In the genomic region with DNA sequence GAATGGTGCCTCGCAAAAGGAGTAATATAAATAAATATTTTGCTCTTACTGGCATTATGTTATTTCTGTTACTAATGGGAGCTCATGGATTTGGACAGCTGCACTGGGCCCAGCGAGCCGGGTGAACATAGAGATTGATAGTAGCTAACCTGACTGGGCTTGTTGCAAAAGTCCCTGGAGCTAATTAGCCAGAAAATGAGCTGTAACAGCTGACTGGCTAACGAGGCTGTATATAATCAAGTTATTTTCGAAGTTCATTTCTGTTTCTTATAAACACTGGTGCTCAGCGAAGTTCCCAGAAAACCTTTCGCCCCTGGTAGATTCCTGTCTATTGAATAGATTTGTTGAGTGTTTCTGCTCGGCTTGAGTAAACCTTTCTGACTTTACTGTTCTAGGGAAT, we compare ENCODE assay signal across 10 mouse cellular contexts. TPM values are rescaled to one million over a fixed set of nuclear protein-coding genes. Genes with fewer than 3 reads are reported as not detected.
DNase-seq lines count a peak whose midpoint lies in the region; ATAC-seq lines count a peak whose summit lies in the region.
"Had no signal": no experiment of that assay in that cellular context is flagged by ENCODE, and none has a peak within 500 bp of the region (broad histone marks: within the 10 kb centered on the region; RNA-seq: fewer than 3 reads in every experiment).

No protein-coding gene starts in this region.

- no peak overlapping the region for H3K9ac ChIP-seq in hindbrain, embryonic 11.5 days (ENCODE audit: low read depth, low read length)
- no peak overlapping the region for H3K9ac ChIP-seq in hindbrain, embryonic 12.5 days
- H3K9ac ChIP-seq in limb, embryonic 13.5 days, result peak overlapping the region; percentile 48; the same call in 1 of the 2 replicates
- H3K9ac ChIP-seq: liver, embryonic 13.5 days had no signal

- no peak overlapping the region for H3K4me3 ChIP-seq in hindbrain, embryonic 10.5 days
- H3K4me3 ChIP-seq in hindbrain, embryonic 11.5 days (ENCODE audit: low read depth, low read length), result no peak overlapping the region
- H3K4me3 ChIP-seq in hindbrain, embryonic 12.5 days, result no peak overlapping the region
- no peak overlapping the region for H3K4me3 ChIP-seq in limb, embryonic 13.5 days
- H3K4me3 ChIP-seq: liver, embryonic 13.5 days had no signal

- H3K27ac ChIP-seq in hindbrain, embryonic 10.5 days, result 0 out of 2 replicates have a peak overlapping the region, but pooled peaks have one; percentile 56
- no peak overlapping the region for H3K27ac ChIP-seq in hindbrain, embryonic 11.5 days (ENCODE audit: low read depth, low read length)
- no peak overlapping the region for H3K27ac ChIP-seq in hindbrain, embryonic 12.5 days
- H3K27ac ChIP-seq in limb, embryonic 13.5 days, result peak overlapping the region; percentile 74; the same call in 1 of the 2 replicates
- H3K27ac ChIP-seq: liver, embryonic 13.5 days had no signal

- ATAC-seq in hindbrain, embryonic 11.5 days (ENCODE audit: low FRiP score), result no peak
- ATAC-seq in hindbrain, embryonic 12.5 days (ENCODE audit: low FRiP score), result peak; percentile 20; the same call in 1 of the 2 replicates
- 0 out of 2 replicates have a peak, but pooled peaks have one; percentile 9 for ATAC-seq in limb, embryonic 13.5 days (ENCODE audit: low FRiP score, low read depth)

- DNase-seq in hindbrain, embryonic 10.5 days (ENCODE audit: low spot score), result no peak
- no peak for DNase-seq in hindbrain, embryonic 11.5 days (ENCODE audit: low spot score)
- peak; percentile 11 for DNase-seq in MN1 (ENCODE audit: low spot score)
- no peak for DNase-seq in adrenal gland, adult 8-10 months
- DNase-seq in right cerebral cortex, postnatal 36 days (ENCODE audit: low spot score in 2 of 2), result no peak
- DNase-seq: cerebellum, adult 8-10 months; liver, embryonic 13.5 days had no signal

- 85% methylated on average over 8 of the region's 8 CpGs for WGBS in hindbrain, embryonic 10.5 days
- 78% methylated on average over 8 of the region's 8 CpGs for WGBS in hindbrain, embryonic 11.5 days
- WGBS in hindbrain, embryonic 12.5 days, result 79% methylated on average over 8 of the region's 8 CpGs
- WGBS in limb, embryonic 13.5 days, result 36% methylated on average over 8 of the region's 8 CpGs

- no peak overlapping the region for H3K4me2 ChIP-seq in hindbrain, embryonic 11.5 days (replicated peaks; ENCODE audit: low read depth, low read length)
- H3K4me2 ChIP-seq in hindbrain, embryonic 12.5 days (replicated peaks), result peak overlapping the region; percentile 11; the same call in 1 of the 2 replicates
- peak overlapping the region; percentile 58 for H3K4me2 ChIP-seq in limb, embryonic 13.5 days (replicated peaks)

- H3K36me3 ChIP-seq in hindbrain, embryonic 10.5 days, result no peaks in the 10 kb centered on the region
- H3K36me3 ChIP-seq in hindbrain, embryonic 11.5 days (ENCODE audit: control insufficient read depth, insufficient read depth, low read length), result no peaks in the 10 kb centered on the region
- no peaks in the 10 kb centered on the region for H3K36me3 ChIP-seq in hindbrain, embryonic 12.5 days
- 0 out of 2 replicates have a peak, but pooled peaks cover 6% of the 10 kb centered on the region for H3K36me3 ChIP-seq in limb, embryonic 13.5 days
- H3K36me3 ChIP-seq: G1E had no signal

- peaks cover 22% of the 10 kb centered on the region for H3K4me1 ChIP-seq in hindbrain, embryonic 10.5 days (replicated peaks)
- H3K4me1 ChIP-seq in hindbrain, embryonic 11.5 days (replicated peaks; ENCODE audit: control insufficient read depth, insufficient read depth, low read length), result no peaks in the 10 kb centered on the region
- peaks cover 22% of the 10 kb centered on the region for H3K4me1 ChIP-seq in hindbrain, embryonic 12.5 days
- H3K4me1 ChIP-seq in limb, embryonic 13.5 days, result peaks cover 30% of the 10 kb centered on the region

- H3K27me3 ChIP-seq in hindbrain, embryonic 10.5 days (ENCODE audit: insufficient read depth, poor library complexity, severe bottlenecking), result no peaks in the 10 kb centered on the region
- no peaks in the 10 kb centered on the region for H3K27me3 ChIP-seq in hindbrain, embryonic 11.5 days (ENCODE audit: control insufficient read depth, insufficient read depth, low read length)
- no peaks in the 10 kb centered on the region for H3K27me3 ChIP-seq in hindbrain, embryonic 12.5 days
- H3K27me3 ChIP-seq in limb, embryonic 13.5 days, result no peaks in the 10 kb centered on the region
- H3K27me3 ChIP-seq: liver, embryonic 13.5 days had no signal

- H3K9me3 ChIP-seq in hindbrain, embryonic 10.5 days, result no peaks in the 10 kb centered on the region
- no peaks in the 10 kb centered on the region for H3K9me3 ChIP-seq in hindbrain, embryonic 11.5 days (ENCODE audit: control insufficient read depth, low read length)
- H3K9me3 ChIP-seq in hindbrain, embryonic 12.5 days (replicated peaks), result no peaks in the 10 kb centered on the region
- H3K9me3 ChIP-seq in limb, embryonic 13.5 days, result no peaks in the 10 kb centered on the region
- H3K9me3 ChIP-seq: G1E; liver, embryonic 13.5 days had no signal

RNA-seq across cellular contexts. Expression of gene 4930550C14Rik, which starts 0.9 kb away (rescaled TPM):
- polyA plus RNA-seq in hindbrain, embryonic 10.5 days (2016; fragmentation: Nextera tagmentation; extraction: Ambion mirVana), result 0.25 and 0.27 TPM in 2 replicates
- 0.39 and 0.46 TPM in 2 replicates for polyA plus RNA-seq in hindbrain, embryonic 11.5 days (2014; fragmentation: Nextera tagmentation; extraction: Ambion mirVana)
- 0.49 and 0.77 TPM in 2 replicates for polyA plus RNA-seq in hindbrain, embryonic 12.5 days (2016; fragmentation: Nextera tagmentation; extraction: Ambion mirVana)
- 0.74 and 0.94 TPM in 2 replicates for polyA plus RNA-seq in limb, embryonic 13.5 days (2015; fragmentation: Nextera tagmentation; extraction: Ambion mirVana)
- 1 to 10 TPM; 1.4 to 4.8 (median 2.7) TPM for total RNA-seq in adrenal gland, adult 8-10 months (2022)
- total RNA-seq: G1E had no signal
- polyA plus RNA-seq: G1E had no signal

RNA-seq across cellular contexts. Expression of gene Kdelc2, which starts 19.2 kb away (rescaled TPM):
- 8.6 and 10.9 TPM in 2 replicates for polyA plus RNA-seq in hindbrain, embryonic 10.5 days (2016; fragmentation: Nextera tagmentation; extraction: Ambion mirVana)
- 10.4 and 11.7 TPM in 2 replicates for polyA plus RNA-seq in hindbrain, embryonic 11.5 days (2014; fragmentation: Nextera tagmentation; extraction: Ambion mirVana)
- 13.4 and 15.0 TPM in 2 replicates for polyA plus RNA-seq in hindbrain, embryonic 12.5 days (2016; fragmentation: Nextera tagmentation; extraction: Ambion mirVana)
- polyA plus RNA-seq in limb, embryonic 13.5 days (2015; fragmentation: Nextera tagmentation; extraction: Ambion mirVana), result 19.6 and 23.7 TPM in 2 replicates
- total RNA-seq in adrenal gland, adult 8-10 months (2022), result 10 to 100 TPM in 3 of 4 experiments, 1 to 10 TPM in 1; 9.7 to 13.6 (median 10.5) TPM
- polyA plus RNA-seq: G1E had no signal

Comparison
In these comparisons a context has a peak if more than half of its experiments do, and no peak if none do; other contexts are left out.
1. H3K27ac ChIP-seq: peak in hindbrain, embryonic 10.5 days (single experiment) and limb, embryonic 13.5 days (single experiment); none in hindbrain, embryonic 11.5 days (single experiment) and hindbrain, embryonic 12.5 days (single experiment).